Mouse (Mus musculus) activated CD4-positive, CD25-positive, alpha-beta regulatory T cell (primary cell): ENCODE results near the gene Cerk. TPM values are rescaled to one million over a fixed set of nuclear protein-coding genes. Genes with fewer than 3 reads are reported as not detected.

Experiments
- polyA plus RNA-seq, 2 experiments: library from polyadenylated mRNA; unstranded; fragments of 100-300 nt; shearing (Covaris generic); gene quantifications; one replicate each; pipeline ENCODE4 v1.2.1; 2017

The Cerk gene
- polyA plus RNA-seq = 10 to 100 TPM; 14.8 to 28.7 TPM

GRCm38 (mm10) chr15:86185689-86186569, at the start of gene Cerk:
Cerk (minus strand) TSS chr15:86186141.

GRCm38 (mm10) chr15:86213753-86214548, 28.0 kb upstream of the Cerk start, which contains the start of gene Tbc1d22a:
Tbc1d22a (plus strand) TSS chr15:86214459.

Other genes starting within 250 kb of the Cerk start
- 1 to 10 TPM; 6.5 to 6.7 TPM for gene Celsr1, start 152.4 kb downstream of the Cerk start, polyA plus RNA-seq
- gene Gramd4, start 128.4 kb downstream of the Cerk start, polyA plus RNA-seq = 100 to 1,000 TPM in 1 of 2 experiments, 10 to 100 TPM in 1; 68.7 to 113 TPM
- gene Tbc1d22a, start 28.3 kb upstream of the Cerk start, polyA plus RNA-seq = 10 to 100 TPM; 17.4 to 20.6 TPM